Mouse (Mus musculus): ENCODE data around the gene Ccdc127. TPM values are rescaled to one million over a fixed set of nuclear protein-coding genes. Genes with fewer than 3 reads are reported as not detected.

The Ccdc127 gene
- polyA plus RNA-seq (2014; fragmentation: Illumina TruSeq; extraction: RNeasy Lipid Tissue Mini Kit (QIAGEN cat#74804)): 32.8 TPM

DNA sequence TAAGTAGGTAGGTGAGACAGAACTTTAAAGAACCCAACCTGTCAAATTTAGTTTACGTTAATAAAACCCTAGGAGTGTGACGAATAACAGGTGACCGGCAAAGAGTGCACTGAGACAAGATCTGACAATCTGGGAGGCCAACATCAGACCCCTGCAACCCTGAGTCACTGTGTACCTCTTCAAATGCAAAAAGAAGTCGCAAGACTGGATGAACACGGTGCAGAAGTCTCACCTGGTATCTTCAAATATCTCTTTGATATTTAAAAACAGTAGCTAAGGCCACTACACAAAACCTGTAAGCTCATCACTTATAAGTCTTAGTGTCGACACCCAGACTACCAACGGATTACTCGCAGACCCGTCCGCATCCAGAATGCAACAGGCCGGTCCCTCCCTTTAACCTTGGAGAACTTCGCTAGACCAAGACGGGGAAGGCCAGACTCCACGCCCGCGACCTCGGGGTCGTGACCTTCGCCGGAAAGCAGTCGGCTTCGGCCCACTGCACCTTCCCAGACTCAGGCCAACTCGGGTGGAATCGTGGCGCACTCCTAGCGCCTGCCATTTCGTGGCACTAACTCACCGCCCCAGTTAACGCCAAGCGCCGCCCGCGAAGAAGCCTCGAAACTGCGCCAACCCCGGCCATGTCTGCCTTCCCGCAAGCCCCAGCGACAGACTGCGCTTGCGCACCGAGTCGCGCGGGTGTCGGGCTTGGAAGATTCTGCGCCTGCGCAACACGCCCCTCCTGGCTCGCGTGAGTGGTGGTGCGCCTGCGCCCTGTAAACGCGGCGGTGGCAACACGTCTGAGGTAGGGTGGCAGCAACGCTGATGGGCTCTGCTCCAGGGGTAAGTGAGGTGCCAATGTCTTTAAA, at the start of gene Ccdc127, which contains the start of gene Sdha:
TSS of gene Ccdc127 (plus strand) at position 744 of the 869 bp plus-strand sequence.
TSS of gene Sdha (minus strand) at position 715 of the 869 bp plus-strand sequence.

DNA sequence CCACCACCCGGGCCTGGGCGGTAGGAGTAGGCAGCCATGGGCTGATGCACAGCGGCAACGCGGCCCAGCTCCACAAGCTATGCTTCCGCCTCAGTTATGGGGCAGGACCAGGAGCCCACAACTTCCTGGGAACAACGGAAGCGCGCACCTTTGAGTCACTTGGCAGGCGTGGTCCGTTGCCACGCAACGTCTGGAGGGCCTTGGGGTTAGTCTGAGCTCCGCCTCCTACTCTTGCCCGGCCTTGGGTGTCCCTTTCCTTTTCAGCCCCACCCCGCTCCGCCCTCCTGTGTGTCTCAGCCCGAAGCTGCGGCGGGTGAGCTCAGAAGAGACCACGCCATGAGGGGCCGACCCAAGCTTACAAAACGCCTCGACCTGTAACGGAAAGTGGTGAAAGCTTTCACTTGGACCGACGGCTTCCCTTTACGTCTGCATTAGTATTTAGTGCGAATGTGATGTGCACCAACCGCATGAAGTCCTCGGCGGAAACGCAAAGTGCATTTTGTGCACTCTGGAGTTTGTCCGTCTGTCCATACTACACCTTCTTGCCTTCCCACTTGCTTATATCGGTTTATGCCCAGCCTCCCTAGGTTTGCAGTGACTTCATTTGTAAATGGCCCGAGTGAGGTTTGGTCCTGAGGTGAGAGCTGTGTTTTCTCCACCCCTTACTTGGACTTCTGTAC, 32.8 kb upstream of the Ccdc127 start, which contains the start of gene Pdcd6:
TSS of gene Pdcd6 (minus strand) at position 411 of the 680 bp plus-strand sequence.

GRCm38 (mm10) chr13:74363859-74364235, 13.7 kb downstream of the Ccdc127 start, which contains the start of gene Lrrc14b:
Gene Lrrc14b, minus strand, starts transcription at chr13:74364005.

DNA sequence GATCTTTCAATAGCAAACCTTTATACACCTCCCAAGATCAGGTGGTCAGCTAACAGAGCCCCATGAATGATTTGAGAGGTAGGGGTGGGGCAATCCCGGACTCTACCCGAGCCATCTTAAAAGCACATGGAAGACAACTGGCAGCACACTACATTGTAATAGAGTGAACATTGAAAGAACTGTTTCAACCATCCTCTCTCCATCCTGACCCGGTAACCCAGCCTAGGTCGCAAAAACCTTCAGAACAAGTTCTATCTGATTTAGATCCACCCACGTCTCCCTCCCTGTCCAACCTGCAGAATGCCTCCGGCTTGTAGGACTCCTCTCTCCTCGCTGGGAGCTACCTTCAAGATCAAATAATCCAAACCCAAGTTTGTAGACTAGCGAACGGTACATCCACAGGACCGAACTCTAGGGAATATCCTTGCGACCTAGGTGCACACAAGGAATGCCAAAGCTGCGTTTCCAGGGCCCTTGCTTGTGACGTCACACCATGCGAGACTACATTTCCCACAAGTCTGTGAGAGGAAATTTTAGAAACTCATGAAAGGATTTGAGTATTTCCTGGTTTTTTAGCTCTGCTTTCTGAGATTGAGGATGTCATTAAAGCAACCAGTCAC, 40.4 kb downstream of the Ccdc127 start, which contains the start of gene Zfp72:
TSS of gene Zfp72 (minus strand) at position 466 of the 620 bp plus-strand sequence.

DNA sequence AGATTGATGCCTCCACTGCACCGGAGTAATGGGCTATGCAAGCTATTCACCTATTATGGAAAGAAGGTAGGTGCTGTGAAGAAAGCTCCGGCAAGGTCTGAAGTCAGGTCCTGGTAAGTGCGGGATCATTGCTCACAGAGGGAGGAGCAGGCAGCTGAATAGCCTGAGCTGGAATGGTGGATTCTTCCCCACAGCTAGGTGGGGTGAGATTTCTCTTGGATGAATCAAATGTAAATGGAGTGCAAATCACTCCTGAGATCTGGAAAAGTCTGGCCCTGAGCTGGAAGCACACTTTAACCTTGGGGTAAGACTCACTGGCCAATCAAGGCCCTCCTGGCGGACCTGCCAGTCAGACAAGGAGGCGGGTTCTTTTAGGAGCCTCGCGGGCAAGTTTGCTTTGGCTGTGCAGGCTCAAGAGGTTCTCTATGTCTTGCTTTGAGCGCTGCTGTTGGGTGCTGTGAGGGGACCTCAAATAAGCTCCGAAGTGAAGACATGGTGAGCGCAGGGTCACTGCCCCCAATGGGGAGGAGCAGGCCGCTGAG, 49.3 kb downstream of the Ccdc127 start, which contains the start of gene Ftl1-ps1:
TSS of gene Ftl1-ps1 (plus strand) at position 397 of the 542 bp plus-strand sequence.

Other genes with a start within 250 kb of the Ccdc127 start
- gene Slc9a3, start 228.9 kb upstream of the Ccdc127 start, polyA plus RNA-seq (2014; fragmentation: Illumina TruSeq; extraction: RNeasy Lipid Tissue Mini Kit (QIAGEN cat#74804)): 3.8 TPM
- gene Exoc3, start 141.6 kb upstream of the Ccdc127 start, polyA plus RNA-seq (2014; fragmentation: Illumina TruSeq; extraction: RNeasy Lipid Tissue Mini Kit (QIAGEN cat#74804)): 45.6 TPM
- gene Ahrr, start 58.0 kb upstream of the Ccdc127 start, polyA plus RNA-seq (2014; fragmentation: Illumina TruSeq; extraction: RNeasy Lipid Tissue Mini Kit (QIAGEN cat#74804)): 0.94 TPM
- gene Pdcd6, start 32.7 kb upstream of the Ccdc127 start, polyA plus RNA-seq (2014; fragmentation: Illumina TruSeq; extraction: RNeasy Lipid Tissue Mini Kit (QIAGEN cat#74804)): 108 TPM
- 262 TPM for gene Sdha, start within 50 bp of the Ccdc127 start, polyA plus RNA-seq (2014; fragmentation: Illumina TruSeq; extraction: RNeasy Lipid Tissue Mini Kit (QIAGEN cat#74804))
- gene Lrrc14b, start 13.7 kb downstream of the Ccdc127 start, polyA plus RNA-seq (2014; fragmentation: Illumina TruSeq; extraction: RNeasy Lipid Tissue Mini Kit (QIAGEN cat#74804)): 0.48 TPM
- gene Zfp72, start 40.5 kb downstream of the Ccdc127 start, polyA plus RNA-seq (2014; fragmentation: Illumina TruSeq; extraction: RNeasy Lipid Tissue Mini Kit (QIAGEN cat#74804)): 55.6 TPM
- 3.4 TPM for gene Ftl1-ps1, start 49.4 kb downstream of the Ccdc127 start, polyA plus RNA-seq (2014; fragmentation: Illumina TruSeq; extraction: RNeasy Lipid Tissue Mini Kit (QIAGEN cat#74804))
- gene Zfp825, start 143.7 kb downstream of the Ccdc127 start, polyA plus RNA-seq (2014; fragmentation: Illumina TruSeq; extraction: RNeasy Lipid Tissue Mini Kit (QIAGEN cat#74804)): 79.6 TPM